Mouse (Mus musculus): ENCODE measurements around the gene Pigk.

- TF ChIP-seq POLR2A (IDR thresholded peaks at IDR 0.05; ENCODE audit: borderline replicate concordance, insufficient read depth, low read length) (no peak), CTCF (IDR thresholded peaks at IDR 0.05; ENCODE audit: borderline replicate concordance, insufficient read depth, low read depth, low read length) (no peak)
Observed at GRCm38 (mm10) chr3:152813905-152814304, 100.0 kb downstream of the Pigk start.

Measured in cerebellum, adult 2 months (tissue).